Mouse (Mus musculus) embryonic facial prominence, embryonic 14.5 days (tissue): ENCODE data around the gene Gpr1. TPM values are rescaled to one million over a fixed set of nuclear protein-coding genes. Genes with fewer than 3 reads are reported as not detected.
"Not testable (repeated sequence)": the region's sequence is repeated elsewhere in the genome, so short reads cannot be mapped to it uniquely, and the experiment has no call there.

Experiments
- ATAC-seq: fragments of 200-750 bp; cut with Nextera tagmentation; 2 replicates; pipeline ENCODE4 v1.8.0; 2017; ENCODE audit warnings: low read depth, moderate number of reproducible peaks, moderate TSS enrichment
- DNase-seq: peaks from one replicate; pipeline ENCODE4 v3.0.0-alpha.2; 2015; ENCODE audit warnings: low spot score
- H3K27ac ChIP-seq: fragments of 300-500 bp; sonication (generic); replicated peaks from 2 replicates; pipeline ENCODE4 v1.5.1; 2014; ENCODE audit warnings: low read depth, mild to moderate bottlenecking, low read length, moderate library complexity
- H3K27me3 ChIP-seq: fragments of 300-500 bp; sonication (generic); replicated peaks from 2 replicates; pipeline ENCODE4 v1.6.1; 2014; ENCODE audit warnings: low read length; ENCODE audit not compliant: control insufficient read depth, insufficient read depth
- H3K36me3 ChIP-seq: fragments of 300-500 bp; sonication (generic); 2 replicates; pipeline ENCODE4 v1.6.1; 2014; ENCODE audit warnings: low read length, mixed read lengths; ENCODE audit not compliant: control insufficient read depth, insufficient read depth
- H3K4me1 ChIP-seq: fragments of 300-500 bp; sonication (generic); 2 replicates; pipeline ENCODE4 v1.6.1; 2014; ENCODE audit warnings: antibody characterized with exemption, low read length; ENCODE audit not compliant: control insufficient read depth, insufficient read depth
- H3K4me2 ChIP-seq: fragments of 300-500 bp; sonication (generic); 2 replicates; pipeline ENCODE4 v1.6.1; 2014; ENCODE audit warnings: low read depth, mild to moderate bottlenecking, low read length, moderate library complexity, mixed read lengths
- H3K4me3 ChIP-seq: fragments of 300-500 bp; sonication (generic); 2 replicates; pipeline ENCODE4 v1.5.1; 2014; ENCODE audit warnings: low read depth, mild to moderate bottlenecking, low read length
- H3K9ac ChIP-seq: fragments of 300-500 bp; sonication (generic); 2 replicates; pipeline ENCODE4 v1.6.1; 2014; ENCODE audit warnings: low read depth, mild to moderate bottlenecking, low read length, moderate library complexity, mixed read lengths
- H3K9me3 ChIP-seq: fragments of 300-500 bp; sonication (generic); 2 replicates; pipeline ENCODE4 v1.6.1; 2016; ENCODE audit warnings: low read length; ENCODE audit not compliant: control insufficient read depth
- WGBS: fragments of 180-500 bp; shearing (Covaris S2); extraction: QIAGEN DNeasy Blood & Tissue Kit; methylation state at CpG from one replicate; pipeline ENCODE4 v1.1.7; 2014; 5-methylcytosine and 5-hydroxymethylcytosine counted together
- polyA plus RNA-seq: library from polyadenylated mRNA; unstranded; fragments of >200 nt; fragmentation: Nextera tagmentation; extraction: Ambion mirVana; gene quantifications from 2 replicates; pipeline ENCODE4 v1.2.1, GENCODE M21; 2014

Gene Gpr1
- polyA plus RNA-seq, 1 experiment from 2014 or later = 0.64 TPM

DNA sequence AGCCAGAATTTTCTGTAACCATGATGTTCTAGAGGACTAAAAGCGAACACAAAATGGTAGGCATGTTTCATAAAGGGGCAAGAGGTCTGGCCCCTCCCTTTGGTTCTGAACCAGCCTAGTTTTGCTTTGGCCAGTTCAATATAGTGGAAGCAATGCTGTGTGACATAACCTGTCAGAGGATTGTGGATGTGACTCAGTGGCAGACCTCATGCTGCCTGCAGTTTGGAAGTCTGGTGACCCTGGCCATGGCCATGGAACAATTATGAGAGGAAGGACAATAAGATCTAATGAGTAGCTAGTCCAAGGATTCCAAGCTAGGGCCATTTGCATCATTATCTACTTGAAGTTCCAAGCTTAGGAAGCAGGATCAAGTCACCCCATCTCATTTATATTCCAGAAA lies 32.9 kb downstream of the Gpr1 start:
- no peaks in the 10 kb centered on the region for H3K9me3 ChIP-seq
- H3K4me2 ChIP-seq = no peak overlapping the region
- no peak for DNase-seq
- H3K4me3 ChIP-seq = no peak overlapping the region
- H3K4me1 ChIP-seq = peaks cover 8% of the 10 kb centered on the region; the same call in 1 of the 2 replicates
- no peak for ATAC-seq
- no peak overlapping the region for H3K9ac ChIP-seq
- peaks cover 31% of the 10 kb centered on the region for H3K36me3 ChIP-seq
- 100% methylated on average over 1 of the region's 1 CpGs for WGBS
- H3K27ac ChIP-seq = no peak overlapping the region
- no peaks in the 10 kb centered on the region for H3K27me3 ChIP-seq

DNA sequence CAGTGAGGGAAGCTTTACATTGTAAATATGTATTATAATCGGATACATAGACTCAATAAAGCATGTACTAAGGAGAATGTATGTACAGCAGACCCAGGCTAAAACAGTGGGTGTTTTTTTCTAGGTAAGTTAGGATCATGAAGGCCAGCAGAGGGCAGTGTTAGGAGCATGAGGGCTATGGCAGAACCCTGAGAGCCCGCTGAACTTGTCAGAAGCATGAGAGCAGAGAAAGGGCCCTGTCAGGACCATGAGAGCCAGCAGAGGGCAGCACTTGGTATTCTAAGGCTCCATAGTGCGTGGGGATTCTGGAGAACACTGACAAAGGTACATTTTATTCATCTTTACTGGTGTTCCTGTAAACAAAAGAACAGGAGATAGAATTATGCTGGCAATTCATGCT lies 33.3 kb downstream of the Gpr1 start:
- no peaks in the 10 kb centered on the region for H3K27me3 ChIP-seq
- 3% methylated on average over 3 of the region's 3 CpGs for WGBS
- H3K27ac ChIP-seq = no peak overlapping the region
- DNase-seq = peak; percentile 98
- peaks cover 31% of the 10 kb centered on the region for H3K36me3 ChIP-seq
- H3K9me3 ChIP-seq = no peaks in the 10 kb centered on the region
- peak; percentile 81 for ATAC-seq
- no peak overlapping the region for H3K4me2 ChIP-seq
- peaks cover 8% of the 10 kb centered on the region; the same call in 1 of the 2 replicates for H3K4me1 ChIP-seq
- H3K4me3 ChIP-seq = no peak overlapping the region
- no peak overlapping the region for H3K9ac ChIP-seq

DNA sequence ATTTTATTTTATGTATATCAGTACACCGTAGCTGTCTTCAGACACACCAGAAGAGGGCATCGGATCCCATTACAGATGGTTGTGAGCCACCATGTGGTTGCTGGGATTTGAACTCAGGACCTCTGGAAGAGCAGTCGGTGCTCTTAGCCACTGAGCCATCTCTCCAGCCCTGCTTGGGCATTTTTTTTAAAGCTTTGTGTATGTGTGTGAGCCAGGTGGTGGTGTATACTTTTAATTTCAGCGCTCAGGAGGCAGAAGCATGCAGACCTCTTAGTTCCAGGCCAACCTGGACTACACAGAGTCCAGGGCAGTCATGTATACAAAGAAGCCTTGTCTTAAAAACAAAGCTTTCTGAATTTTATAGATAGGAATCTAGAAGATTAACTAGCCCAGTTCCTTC lies 33.8 kb downstream of the Gpr1 start:
- 78% methylated on average over 4 of the region's 4 CpGs for WGBS
- H3K9me3 ChIP-seq, ATAC-seq, H3K9ac ChIP-seq, H3K4me2 ChIP-seq, H3K27ac ChIP-seq, DNase-seq, H3K4me1 ChIP-seq, H3K27me3 ChIP-seq, H3K4me3 ChIP-seq: not testable (repeated sequence)
- peaks cover 31% of the 10 kb centered on the region for H3K36me3 ChIP-seq

DNA sequence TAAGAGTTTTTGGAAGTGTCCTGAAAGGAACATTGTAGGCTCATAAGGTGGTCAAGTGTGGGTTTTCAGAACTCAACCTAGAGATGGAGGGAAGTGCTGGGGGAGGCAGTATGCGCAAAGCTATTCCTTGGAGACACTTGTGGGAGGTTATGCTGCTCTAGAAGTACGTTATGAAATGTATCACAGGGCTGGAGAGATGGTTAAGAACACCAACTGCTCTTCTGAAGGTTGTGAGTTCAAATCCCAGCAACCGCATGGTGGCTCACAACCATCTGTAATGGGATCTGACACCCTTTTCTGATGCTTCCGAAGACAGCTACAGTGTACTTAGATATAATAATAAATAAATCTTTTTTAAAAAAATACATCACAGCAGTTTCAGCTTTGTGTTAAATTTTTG lies 34.2 kb downstream of the Gpr1 start:
- no peaks in the 10 kb centered on the region for H3K9me3 ChIP-seq
- no peak overlapping the region for H3K27ac ChIP-seq
- no peak overlapping the region for H3K4me2 ChIP-seq
- DNase-seq = no peak
- no peak for ATAC-seq
- peaks cover 14% of the 10 kb centered on the region; the same call in 1 of the 2 replicates for H3K4me1 ChIP-seq
- no peak overlapping the region for H3K4me3 ChIP-seq
- H3K36me3 ChIP-seq = peaks cover 31% of the 10 kb centered on the region
- no peak overlapping the region for H3K9ac ChIP-seq
- H3K27me3 ChIP-seq = no peaks in the 10 kb centered on the region
- 91% methylated on average over 4 of the region's 4 CpGs for WGBS

DNA sequence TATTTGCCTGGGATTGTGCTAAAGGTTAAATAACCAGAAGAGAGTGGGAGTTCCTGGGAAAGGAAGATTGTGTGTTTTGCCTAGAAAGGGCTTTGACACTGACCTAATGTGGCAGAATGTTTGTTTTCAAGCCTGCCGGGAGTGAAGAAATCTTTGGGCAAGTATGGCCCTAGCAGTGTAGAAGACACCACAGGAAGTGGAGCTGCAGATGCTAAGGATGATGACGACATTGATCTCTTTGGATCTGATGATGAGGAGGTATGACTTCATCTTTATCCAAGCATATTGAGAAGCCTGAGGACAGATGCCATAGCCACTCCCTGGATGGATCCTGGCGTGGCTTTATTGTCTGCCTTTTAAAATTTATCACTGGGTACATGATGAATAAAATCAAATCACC lies 36.0 kb downstream of the Gpr1 start:
- peak overlapping the region; percentile 90 for H3K4me2 ChIP-seq
- H3K9me3 ChIP-seq = no peaks in the 10 kb centered on the region
- ATAC-seq (no peak), DNase-seq (no peak)
- H3K36me3 ChIP-seq = peaks cover 34% of the 10 kb centered on the region
- H3K27me3 ChIP-seq = no peaks in the 10 kb centered on the region
- no peak overlapping the region; the same call in 1 of the 2 replicates for H3K27ac ChIP-seq
- peaks cover 15% of the 10 kb centered on the region; the same call in 1 of the 2 replicates for H3K4me1 ChIP-seq
- H3K9ac ChIP-seq = peak overlapping the region; percentile 96
- H3K4me3 ChIP-seq = peak overlapping the region; percentile 98
- 67% methylated on average over 3 of the region's 3 CpGs for WGBS

DNA sequence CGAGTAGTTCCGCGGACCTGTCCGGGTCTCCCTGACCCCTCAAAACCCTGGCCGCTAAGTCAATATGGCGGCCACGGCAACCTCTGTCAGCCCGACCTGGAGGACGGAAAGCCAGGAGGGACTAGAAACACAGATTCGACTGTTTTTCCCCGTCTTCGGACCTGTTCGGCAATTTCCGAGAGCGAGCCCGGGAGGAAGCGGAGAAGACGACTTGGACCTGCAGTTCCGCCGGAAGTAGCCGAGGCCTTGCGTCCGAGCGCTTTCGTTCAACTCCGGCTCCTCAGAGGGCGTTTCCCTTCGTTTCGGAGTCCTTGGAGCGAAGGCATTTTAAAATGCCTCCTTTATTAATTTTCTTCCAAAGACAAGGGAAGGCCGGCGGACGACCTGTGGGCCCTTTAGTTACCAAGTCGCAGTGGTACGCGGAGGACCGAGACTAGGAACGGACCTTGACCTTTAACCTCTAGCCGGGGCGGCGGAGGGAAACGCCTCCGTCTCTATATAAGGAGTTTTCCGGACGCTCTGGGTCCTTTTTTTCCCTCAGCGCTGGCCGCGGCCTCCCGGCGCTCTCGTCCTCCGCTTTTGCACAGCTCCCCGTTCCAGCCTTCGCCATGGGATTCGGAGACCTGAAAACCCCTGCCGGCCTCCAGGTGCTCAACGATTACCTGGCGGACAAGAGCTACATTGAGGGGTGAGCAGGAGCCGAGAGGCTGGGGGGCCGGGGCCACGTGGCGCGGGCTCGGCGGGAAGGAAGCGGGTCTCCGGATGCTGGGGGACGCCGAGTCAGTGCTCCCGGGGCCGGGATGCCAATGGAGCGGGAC lies 37.5 kb downstream of the Gpr1 start, which contains the start of the genes Eef1b2 and Ndufs1:
Eef1b2 (plus strand) TSS at position 222 of the 818 bp plus-strand sequence.
Ndufs1 (minus strand) TSS at position 230 of the 818 bp plus-strand sequence.
- 0% methylated on average over 63 of the region's 72 CpGs for WGBS
- no peaks in the 10 kb centered on the region for H3K27me3 ChIP-seq

DNA sequence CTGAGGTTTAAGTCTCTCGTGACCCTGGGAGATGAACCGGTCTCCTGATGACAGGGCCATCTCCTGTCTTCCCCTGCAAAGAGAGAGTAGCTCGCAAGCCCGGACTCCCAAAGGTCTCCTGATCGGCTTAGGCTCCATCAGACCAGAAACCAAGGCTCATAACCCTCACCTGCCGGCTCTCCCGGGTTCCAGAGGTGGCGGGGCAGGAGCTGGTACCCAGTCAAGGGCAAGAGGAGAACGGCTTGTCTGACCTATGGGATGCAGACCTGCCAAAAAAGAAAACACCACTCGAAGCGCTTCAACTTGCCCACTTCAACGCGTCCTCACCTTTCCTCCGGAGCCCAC lies 38.1 kb downstream of the Gpr1 start:
- WGBS = 0% methylated on average over 14 of the region's 14 CpGs
- Histone ChIP-seq H3K9ac (peak overlapping the region; percentile 96), H3K4me1 (peaks cover 15% of the 10 kb centered on the region; the same call in 1 of the 2 replicates), H3K27ac (peak overlapping the region; percentile 92), H3K36me3 (peaks cover 42% of the 10 kb centered on the region), H3K9me3 (no peaks in the 10 kb centered on the region), H3K4me3 (peak overlapping the region; percentile 98), H3K4me2 (peak overlapping the region; percentile 90), H3K27me3 (no peaks in the 10 kb centered on the region)
- DNase-seq (no peak), ATAC-seq (peak; percentile 18)

More for the DNA sequence above, 37.5 kb downstream of the Gpr1 start, which contains the start of the genes Eef1b2 and Ndufs1:
- Histone ChIP-seq H3K9me3 (no peaks in the 10 kb centered on the region), H3K4me1 (peaks cover 15% of the 10 kb centered on the region; the same call in 1 of the 2 replicates), H3K27ac (peak within 1 kb of the TSS; percentile 92), H3K4me2 (peak within 1 kb of the TSS; percentile 90), H3K9ac (peak within 1 kb of the TSS; percentile 96), H3K36me3 (peaks cover 37% of the 10 kb centered on the region), H3K4me3 (peak within 1 kb of the TSS; percentile 98)
- DNase-seq (peak; percentile 99), ATAC-seq (peak; percentile 92)

DNA sequence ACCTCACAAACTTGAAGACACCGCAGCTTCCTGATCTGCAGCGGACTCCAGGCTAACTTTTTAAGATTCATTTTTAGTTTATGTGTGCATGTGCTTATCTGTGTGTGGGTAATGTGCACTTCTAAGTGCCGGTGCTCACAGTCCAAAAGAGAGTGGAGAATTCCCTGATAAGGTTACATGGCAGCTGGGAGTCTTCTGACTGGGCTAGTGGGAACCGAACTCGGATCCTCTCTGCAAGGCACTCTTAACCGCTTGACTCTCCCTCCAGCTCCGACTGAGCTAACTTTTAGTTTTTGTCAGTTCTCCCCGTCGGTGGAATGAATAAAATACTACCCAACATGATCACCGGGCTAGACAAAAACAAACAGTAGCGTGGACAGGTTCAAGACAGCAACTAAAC lies 38.5 kb downstream of the Gpr1 start:
- peaks cover 15% of the 10 kb centered on the region; the same call in 1 of the 2 replicates for H3K4me1 ChIP-seq
- H3K9ac ChIP-seq = peak overlapping the region; percentile 96
- H3K27me3 ChIP-seq = no peaks in the 10 kb centered on the region
- WGBS = 7% methylated on average over 11 of the region's 11 CpGs
- ATAC-seq (no peak), DNase-seq (no peak)
- peak overlapping the region; percentile 92 for H3K27ac ChIP-seq
- H3K9me3 ChIP-seq = no peaks in the 10 kb centered on the region
- H3K4me3 ChIP-seq = peak overlapping the region; percentile 98
- peak overlapping the region; percentile 90 for H3K4me2 ChIP-seq
- peaks cover 46% of the 10 kb centered on the region for H3K36me3 ChIP-seq
